Mouse (Mus musculus): Measurements from ENCODE around the gene Rpusd3. TPM values are rescaled to one million over a fixed set of nuclear protein-coding genes. Genes with fewer than 3 reads are reported as not detected.

The Rpusd3 gene
- polyA plus RNA-seq, 1 experiment from 2014 or later, result 21.5 TPM

DNA sequence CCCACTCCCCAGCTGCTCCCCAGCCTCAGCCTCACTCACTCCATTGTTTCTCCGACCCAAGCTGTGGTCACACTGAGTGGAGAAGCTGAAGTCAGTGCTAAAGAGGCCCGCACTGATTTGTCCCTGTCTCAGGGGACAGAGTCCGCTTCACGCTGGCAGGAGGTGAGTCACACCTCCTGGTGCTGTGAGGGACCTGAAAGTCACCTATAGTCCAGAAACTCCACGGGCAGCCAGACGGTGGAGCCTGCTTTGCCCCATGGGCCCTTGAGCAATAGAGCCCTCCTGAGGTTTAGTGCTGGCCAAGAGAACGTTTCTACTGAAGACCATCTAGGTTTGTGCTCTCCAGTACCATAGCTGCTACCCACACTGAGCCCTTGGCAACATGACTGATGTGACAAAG lies 15.6 kb upstream of the Rpusd3 start:
- Histone ChIP-seq H3K9ac (ENCODE audit: low read depth, low read length) (peak overlapping the region; percentile 59), H3K27me3 (replicated peaks; ENCODE audit: control insufficient read depth, insufficient read depth, low read length) (no peaks in the 10 kb centered on the region), H3K4me3 (ENCODE audit: low read depth, low read length) (peak overlapping the region; percentile 34), H3K4me2 (replicated peaks; ENCODE audit: low read depth) (peak overlapping the region; percentile 59), H3K4me1 (replicated peaks; ENCODE audit: control insufficient read depth, insufficient read depth, low read length) (no peaks in the 10 kb centered on the region; the same call in 1 of the 2 replicates), H3K36me3 (ENCODE audit: control insufficient read depth, insufficient read depth) (no peaks in the 10 kb centered on the region), H3K27ac (ENCODE audit: low read depth, low read length) (peak overlapping the region; percentile 95), H3K9me3 (ENCODE audit: control insufficient read depth) (no peaks in the 10 kb centered on the region)
- peak; percentile 47 for TF ChIP-seq CTCF (IDR thresholded peaks at IDR 0.05; ENCODE audit: low read depth)
- WGBS, result 32% methylated on average over 7 of the region's 7 CpGs
- ATAC-seq, result peak; percentile 92

DNA sequence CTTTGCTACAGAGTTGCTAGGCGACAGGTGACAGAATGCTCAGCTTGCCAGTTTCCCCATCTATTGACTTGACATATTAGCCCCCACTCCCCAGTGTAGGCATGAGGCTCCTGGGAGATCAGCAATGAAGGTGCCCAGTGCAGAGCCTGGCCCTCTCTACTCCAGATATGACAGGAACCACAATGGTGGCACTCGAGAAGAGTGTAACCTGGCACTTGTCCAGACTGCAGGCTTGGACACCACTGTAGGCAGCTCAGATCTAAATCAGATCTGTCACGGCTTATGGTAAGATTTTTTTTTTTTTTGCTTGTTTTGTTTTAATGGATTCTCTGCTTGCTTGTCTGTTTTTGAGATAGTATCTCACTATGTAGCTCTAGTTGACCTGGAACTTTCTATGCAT lies 14.5 kb upstream of the Rpusd3 start:
- Histone ChIP-seq H3K9ac (ENCODE audit: low read depth, low read length) (0 out of 2 replicates have a peak overlapping the region, but pooled peaks have one; percentile 11), H3K36me3 (ENCODE audit: control insufficient read depth, insufficient read depth) (no peaks in the 10 kb centered on the region; the same call in 1 of the 2 replicates), H3K4me2 (replicated peaks; ENCODE audit: low read depth) (peak overlapping the region; percentile 59), H3K27me3 (replicated peaks; ENCODE audit: control insufficient read depth, insufficient read depth, low read length) (no peaks in the 10 kb centered on the region), H3K4me1 (replicated peaks; ENCODE audit: control insufficient read depth, insufficient read depth, low read length) (no peaks in the 10 kb centered on the region; the same call in 1 of the 2 replicates), H3K9me3 (ENCODE audit: control insufficient read depth) (no peaks in the 10 kb centered on the region), H3K27ac (ENCODE audit: low read depth, low read length) (peak overlapping the region; percentile 57; the same call in 1 of the 2 replicates), H3K4me3 (ENCODE audit: low read depth, low read length) (peak overlapping the region; percentile 34)
- TF ChIP-seq CTCF (IDR thresholded peaks at IDR 0.05; ENCODE audit: low read depth), result no peak
- no peak for ATAC-seq
- WGBS, result 50% methylated on average over 3 of the region's 3 CpGs

DNA sequence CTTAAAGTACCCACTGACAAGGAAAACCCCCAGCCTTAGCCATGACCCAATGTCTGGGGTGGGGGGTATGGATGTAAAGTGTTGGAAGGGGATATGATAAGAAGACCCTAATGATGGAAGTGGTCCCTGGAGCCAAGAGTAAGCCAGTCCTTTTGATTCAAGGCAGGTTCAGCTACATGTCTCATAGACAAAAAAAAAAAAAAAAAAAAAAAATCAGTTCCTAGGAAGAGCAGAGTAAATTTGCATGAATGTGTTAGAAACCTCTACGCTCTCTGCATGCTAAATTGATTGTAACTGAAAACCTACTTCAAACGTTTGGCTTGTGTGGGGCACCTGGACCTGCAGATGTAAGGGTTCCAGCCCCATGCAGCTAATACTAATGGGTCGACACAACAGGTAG lies 12.7 kb upstream of the Rpusd3 start:
- Histone ChIP-seq H3K4me2 (replicated peaks; ENCODE audit: low read depth) (peak overlapping the region; percentile 59), H3K4me3 (ENCODE audit: low read depth, low read length) (peak overlapping the region; percentile 22), H3K4me1 (replicated peaks; ENCODE audit: control insufficient read depth, insufficient read depth, low read length) (no peaks in the 10 kb centered on the region; the same call in 1 of the 2 replicates), H3K36me3 (ENCODE audit: control insufficient read depth, insufficient read depth) (peaks cover 11% of the 10 kb centered on the region; the same call in 1 of the 2 replicates), H3K27ac (ENCODE audit: low read depth, low read length) (0 out of 2 replicates have a peak overlapping the region, but pooled peaks have one; percentile 17), H3K9me3 (ENCODE audit: control insufficient read depth) (no peaks in the 10 kb centered on the region), H3K27me3 (replicated peaks; ENCODE audit: control insufficient read depth, insufficient read depth, low read length) (no peaks in the 10 kb centered on the region), H3K9ac (ENCODE audit: low read depth, low read length) (peak overlapping the region; percentile 31; the same call in 1 of the 2 replicates)
- TF ChIP-seq CTCF (IDR thresholded peaks at IDR 0.05; ENCODE audit: low read depth), result no peak
- 64% methylated on average over 3 of the region's 3 CpGs for WGBS
- ATAC-seq, result no peak

DNA sequence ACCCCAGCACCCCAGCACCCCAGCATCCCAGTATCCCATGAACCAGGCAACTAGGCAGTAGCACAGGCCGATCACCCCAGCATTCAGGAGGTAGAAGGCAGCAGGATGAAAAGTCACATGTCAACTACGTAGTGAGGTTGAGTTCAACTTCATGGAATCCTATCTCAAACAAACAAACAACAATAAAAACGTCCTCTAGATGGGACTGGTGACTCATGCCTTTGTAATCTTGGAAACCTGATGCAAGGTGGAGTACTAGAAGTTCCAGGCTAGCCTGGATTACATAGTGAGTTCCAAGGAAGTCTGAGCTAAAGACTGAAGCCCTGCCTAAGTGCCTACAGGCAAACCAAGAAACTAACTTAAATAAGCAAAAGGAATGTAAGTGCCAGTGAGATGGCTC lies 11.7 kb upstream of the Rpusd3 start:
- ATAC-seq, result peak; percentile 32

DNA sequence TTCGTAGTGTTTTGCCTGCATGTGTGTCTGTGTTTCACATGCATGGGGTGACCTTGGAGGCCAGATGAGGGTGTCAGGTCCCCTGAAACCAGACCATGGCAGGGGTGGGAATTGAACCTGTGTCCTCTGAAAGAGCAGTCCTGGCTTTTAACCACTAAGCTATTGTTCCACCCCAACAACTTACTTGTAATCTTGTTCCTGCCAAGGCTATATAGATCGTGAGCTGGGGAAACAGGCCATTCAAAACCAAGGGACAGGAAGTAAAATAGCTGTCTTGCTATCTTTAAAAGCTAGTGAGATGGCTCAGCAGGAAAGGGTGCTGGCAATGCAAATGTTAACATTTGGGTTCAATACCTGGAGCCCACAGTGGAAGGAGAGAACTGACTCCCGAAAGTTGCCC lies 10.8 kb upstream of the Rpusd3 start:
- Histone ChIP-seq H3K27ac (ENCODE audit: low read depth, low read length) (no peak overlapping the region), H3K27me3 (replicated peaks; ENCODE audit: control insufficient read depth, insufficient read depth, low read length) (no peaks in the 10 kb centered on the region), H3K4me1 (replicated peaks; ENCODE audit: control insufficient read depth, insufficient read depth, low read length) (no peaks in the 10 kb centered on the region; the same call in 1 of the 2 replicates), H3K4me2 (replicated peaks; ENCODE audit: low read depth) (no peak overlapping the region), H3K36me3 (ENCODE audit: control insufficient read depth, insufficient read depth) (peaks cover 16% of the 10 kb centered on the region; the same call in 1 of the 2 replicates), H3K4me3 (ENCODE audit: low read depth, low read length) (no peak overlapping the region), H3K9me3 (ENCODE audit: control insufficient read depth) (no peaks in the 10 kb centered on the region), H3K9ac (ENCODE audit: low read depth, low read length) (no peak overlapping the region)
- ATAC-seq, result no peak
- WGBS, result 69% methylated on average over 3 of the region's 3 CpGs
- TF ChIP-seq CTCF (IDR thresholded peaks at IDR 0.05; ENCODE audit: low read depth), result no peak

More for the DNA sequence above, 11.7 kb upstream of the Rpusd3 start:
- Histone ChIP-seq H3K4me1 (replicated peaks; ENCODE audit: control insufficient read depth, insufficient read depth, low read length) (no peaks in the 10 kb centered on the region; the same call in 1 of the 2 replicates), H3K36me3 (ENCODE audit: control insufficient read depth, insufficient read depth) (peaks cover 11% of the 10 kb centered on the region; the same call in 1 of the 2 replicates), H3K4me3 (ENCODE audit: low read depth, low read length) (no peak overlapping the region), H3K27me3 (replicated peaks; ENCODE audit: control insufficient read depth, insufficient read depth, low read length) (no peaks in the 10 kb centered on the region), H3K4me2 (replicated peaks; ENCODE audit: low read depth) (peak overlapping the region; percentile 59), H3K27ac (ENCODE audit: low read depth, low read length) (no peak overlapping the region; the same call in 1 of the 2 replicates), H3K9me3 (ENCODE audit: control insufficient read depth) (no peaks in the 10 kb centered on the region), H3K9ac (ENCODE audit: low read depth, low read length) (0 out of 2 replicates have a peak overlapping the region, but pooled peaks have one; percentile 4)
- TF ChIP-seq CTCF (IDR thresholded peaks at IDR 0.05; ENCODE audit: low read depth), result no peak
- 34% methylated on average over 3 of the region's 3 CpGs for WGBS

DNA sequence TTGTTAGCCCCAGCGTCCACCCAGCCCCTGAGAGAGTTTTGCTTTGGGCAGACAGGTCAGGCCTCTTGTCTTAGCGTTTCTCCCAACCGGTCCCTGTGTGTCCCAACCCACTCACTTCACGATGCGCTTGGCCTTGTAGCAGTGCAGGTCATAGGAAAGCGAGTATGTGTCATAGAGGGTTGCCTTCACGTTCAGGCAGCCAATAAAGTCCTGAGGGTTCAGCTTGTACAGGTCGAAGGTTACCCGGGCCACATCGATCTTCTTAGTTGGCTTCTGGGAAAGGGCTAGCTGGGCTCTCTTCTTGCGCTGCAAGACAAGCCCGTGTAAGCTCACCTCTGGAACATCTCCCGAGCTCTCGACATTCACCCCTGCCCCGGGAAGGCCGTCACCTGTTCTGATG lies 8.9 kb upstream of the Rpusd3 start:
- no peak for TF ChIP-seq CTCF (IDR thresholded peaks at IDR 0.05; ENCODE audit: low read depth)
- Histone ChIP-seq H3K9me3 (ENCODE audit: control insufficient read depth) (no peaks in the 10 kb centered on the region), H3K27ac (ENCODE audit: low read depth, low read length) (no peak overlapping the region), H3K9ac (ENCODE audit: low read depth, low read length) (no peak overlapping the region), H3K4me2 (replicated peaks; ENCODE audit: low read depth) (no peak overlapping the region), H3K36me3 (ENCODE audit: control insufficient read depth, insufficient read depth) (peaks cover 16% of the 10 kb centered on the region; the same call in 1 of the 2 replicates), H3K27me3 (replicated peaks; ENCODE audit: control insufficient read depth, insufficient read depth, low read length) (no peaks in the 10 kb centered on the region), H3K4me1 (replicated peaks; ENCODE audit: control insufficient read depth, insufficient read depth, low read length) (no peaks in the 10 kb centered on the region), H3K4me3 (ENCODE audit: low read depth, low read length) (no peak overlapping the region)
- no peak for ATAC-seq
- WGBS, result 83% methylated on average over 16 of the region's 16 CpGs
